Mouse (Mus musculus) ES-E14 (cell line): ENCODE measurements around the gene Mpv17l2. TPM values are rescaled to one million over a fixed set of nuclear protein-coding genes. Genes with fewer than 3 reads are reported as not detected.
A peak's percentile ranks its signal among the peaks of the same experiment; 100 is the strongest.

Experiments
- DNase-seq: peaks from one replicate; pipeline ENCODE4 v3.0.0-alpha.2; 2013; ENCODE audit warnings: low read depth, low spot score
- H3K27ac ChIP-seq: 2 replicates; pipeline ENCODE4 v1.5.1; 2012; ENCODE audit warnings: low read depth, mild to moderate bottlenecking, low read length, moderate library complexity, mixed read lengths; ENCODE audit not compliant: poor library complexity, insufficient read depth, severe bottlenecking
- H3K36me3 ChIP-seq: 2 replicates; pipeline ENCODE4 v1.6.1; 2012; ENCODE audit warnings: mild to moderate bottlenecking, low read length, moderate library complexity, mixed read lengths; ENCODE audit not compliant: control insufficient read depth, poor library complexity, insufficient read depth, severe bottlenecking
- H3K4me1 ChIP-seq, 2 experiments: fragments of 150-350 bp in 1 of 2; sonication (generic) in 1 of 2; 2 replicates each; pipeline ENCODE4 v1.6.1; 2012; ENCODE audit warnings: low read length in 2 of 2, mild to moderate bottlenecking in 1 of 2, mixed read lengths in 1 of 2; ENCODE audit not compliant: control insufficient read depth in 2 of 2, insufficient read depth in 2 of 2, poor library complexity in 1 of 2
- H3K4me3 ChIP-seq, 2 experiments: fragments of 150-350 bp in 1 of 2; sonication (generic) in 1 of 2; 2 replicates each; pipeline ENCODE4 v1.5.1; 2012; ENCODE audit warnings: low read length in 2 of 2, low read depth in 1 of 2, mild to moderate bottlenecking in 1 of 2, mixed read lengths in 1 of 2; ENCODE audit not compliant: insufficient read depth in 1 of 2, poor library complexity in 1 of 2, severe bottlenecking in 1 of 2
- H3K9ac ChIP-seq: 2 replicates; pipeline ENCODE4 v1.6.1; 2012; ENCODE audit warnings: low read depth, mild to moderate bottlenecking, low read length, mixed read lengths; ENCODE audit not compliant: poor library complexity, insufficient read depth, severe bottlenecking
- H3K9me3 ChIP-seq: fragments of 150-350 bp; sonication (generic); 2 replicates; pipeline ENCODE4 v1.6.1; 2012; ENCODE audit warnings: low read depth, mild to moderate bottlenecking, low read length; ENCODE audit not compliant: control insufficient read depth, insufficient read depth
- CHD2 ChIP-seq: IDR thresholded peaks from 2 replicates; pipeline ENCODE4 v1.6.1; 2014; ENCODE audit warnings: mild to moderate bottlenecking, low read depth, low read length, inconsistent platforms
- HCFC1 ChIP-seq: IDR thresholded peaks from 2 replicates; pipeline ENCODE4 v1.6.1; 2012; ENCODE audit warnings: low read length, inconsistent platforms, borderline replicate concordance; ENCODE audit not compliant: insufficient read depth
- MAFK ChIP-seq: IDR thresholded peaks from 2 replicates; pipeline ENCODE4 v1.6.1; 2014; ENCODE audit warnings: mild to moderate bottlenecking, low read depth, low read length, inconsistent platforms; ENCODE audit not compliant: insufficient read depth
- ZC3H11A ChIP-seq: IDR thresholded peaks from 2 replicates; pipeline ENCODE4 v1.6.1; 2012; ENCODE audit warnings: low read depth, mild to moderate bottlenecking, inconsistent platforms, low read length, borderline replicate concordance
- ZNF384 ChIP-seq: IDR thresholded peaks from 2 replicates; pipeline ENCODE4 v1.6.1; 2012; ENCODE audit warnings: low read depth, low read length, inconsistent platforms
- in situ Hi-C, 2 experiments: fragments of 600-800 bp; cut with MboI; formaldehyde crosslinking; loops; one replicate each; pipeline ENCODE4 v1.15.1; 2025; ENCODE audit warnings: low sequenced_read_pairs in 2 of 2, inconsistent platforms in 1 of 2; ENCODE audit not compliant: unreplicated experiment in 2 of 2
- total RNA-seq: library from RNA; depleted of rRNA; stranded (reverse); fragments of 300-350 nt; gene quantifications from 2 replicates; pipeline ENCODE4 v1.2.3, GENCODE M21; 2012; rRNA removed

The Mpv17l2 gene
- 49.9 and 58.2 TPM in 2 replicates for total RNA-seq

DNA sequence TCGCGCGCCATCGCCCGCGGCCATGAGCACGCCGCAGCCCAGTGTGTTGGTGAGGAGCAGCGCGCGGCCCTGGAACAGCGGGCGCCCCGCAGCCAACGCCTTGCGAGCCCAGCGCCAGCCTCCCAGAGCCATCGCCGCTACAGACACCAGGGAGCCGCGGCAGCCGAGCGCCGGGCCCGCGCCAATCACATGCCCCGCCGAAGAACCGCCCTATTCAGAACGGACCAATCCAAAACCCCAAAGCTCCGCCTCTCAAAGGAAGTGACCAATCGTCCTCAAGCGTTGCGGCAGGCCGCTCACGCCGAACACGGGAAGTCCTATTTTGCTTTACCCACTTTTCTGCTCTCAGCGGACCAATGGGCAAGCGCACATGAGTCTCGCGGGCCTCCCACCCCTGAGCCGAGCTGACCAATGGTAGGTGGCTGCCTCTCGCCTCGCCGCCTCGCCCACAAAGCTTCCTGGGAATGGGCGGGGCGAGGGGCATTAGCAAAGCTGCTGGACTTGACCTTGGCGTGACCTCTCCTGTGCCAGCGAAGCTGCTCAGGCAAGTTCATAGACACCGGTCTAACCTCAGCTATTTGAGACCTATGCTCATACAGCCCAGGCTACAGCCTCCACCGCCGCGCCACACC is at the start of gene Mpv17l2:
Gene Mpv17l2 (minus strand): TSS at position 172 of the 632 bp plus-strand sequence.
- peaks cover 21% of the 10 kb centered on the region; the same call in 1 of the 2 replicates for H3K36me3 ChIP-seq
- peak; percentile 32; the same call in 1 of the 2 replicates for TF ChIP-seq HCFC1
- no peak for TF ChIP-seq ZC3H11A
- TF ChIP-seq MAFK: no peak
- TF ChIP-seq CHD2: peak; percentile 82
- peak within 1 kb of the TSS; percentile 80 for H3K9ac ChIP-seq
- no peak within 1 kb of the TSS; the same call in 1 of the 2 replicates for H3K27ac ChIP-seq
- H3K9me3 ChIP-seq: no peaks in the 10 kb centered on the region
- H3K4me1 ChIP-seq: peaks cover 16 to 20% of the 10 kb centered on the region in 2 experiments
- H3K4me3 ChIP-seq: peak within 1 kb of the TSS; percentile 86 to 87
- peak; percentile 98 for DNase-seq
- in situ Hi-C loops: no loop called here

DNA sequence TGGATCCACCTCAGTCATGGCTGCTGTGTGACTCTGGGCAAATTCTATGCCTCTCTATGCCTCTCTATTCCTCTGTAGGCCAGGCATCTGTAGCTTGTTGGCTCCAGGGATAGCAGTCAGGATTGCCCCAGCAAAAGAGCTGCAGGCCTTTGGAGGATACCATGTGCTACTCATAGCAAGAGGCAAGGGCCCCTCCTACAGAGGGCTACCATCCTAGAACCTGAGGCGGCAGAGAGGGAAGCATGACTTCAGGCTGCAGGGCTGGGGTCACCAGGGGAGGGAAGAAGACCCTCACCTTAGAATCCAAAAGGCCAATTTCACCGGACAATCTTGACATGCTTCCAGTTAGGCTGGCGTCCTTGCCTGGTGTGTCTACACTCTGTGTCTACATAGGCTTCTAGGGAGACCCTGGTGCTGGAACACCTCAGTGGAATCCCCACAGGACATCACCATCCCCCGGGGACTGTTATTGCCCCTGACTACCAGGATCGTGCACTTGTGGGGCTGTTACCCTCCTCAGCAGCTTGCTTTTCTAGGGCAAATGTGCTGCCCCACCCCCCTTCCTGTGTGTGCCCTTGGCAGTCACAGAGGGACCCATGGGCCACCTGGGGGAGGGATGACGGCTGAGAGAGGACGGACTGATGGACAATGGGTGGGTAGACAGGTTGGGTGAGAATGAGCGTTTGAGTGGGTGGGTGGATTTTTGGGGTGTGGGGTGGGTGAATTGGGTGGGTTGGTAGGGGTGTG is 48.4 kb upstream of the Mpv17l2 start:
- no peaks in the 10 kb centered on the region for H3K9me3 ChIP-seq
- no peak overlapping the region for H3K9ac ChIP-seq
- in situ Hi-C loops: no loop called here
- H3K4me3 ChIP-seq: no peak overlapping the region
- H3K4me1 ChIP-seq: peaks cover 2 to 14% of the 10 kb centered on the region in 2 experiments; a peak in 3 of 4 replicates
- no peak overlapping the region for H3K27ac ChIP-seq
- DNase-seq: no peak
- TF ChIP-seq ZNF384: no peak
- no peaks in the 10 kb centered on the region for H3K36me3 ChIP-seq

DNA sequence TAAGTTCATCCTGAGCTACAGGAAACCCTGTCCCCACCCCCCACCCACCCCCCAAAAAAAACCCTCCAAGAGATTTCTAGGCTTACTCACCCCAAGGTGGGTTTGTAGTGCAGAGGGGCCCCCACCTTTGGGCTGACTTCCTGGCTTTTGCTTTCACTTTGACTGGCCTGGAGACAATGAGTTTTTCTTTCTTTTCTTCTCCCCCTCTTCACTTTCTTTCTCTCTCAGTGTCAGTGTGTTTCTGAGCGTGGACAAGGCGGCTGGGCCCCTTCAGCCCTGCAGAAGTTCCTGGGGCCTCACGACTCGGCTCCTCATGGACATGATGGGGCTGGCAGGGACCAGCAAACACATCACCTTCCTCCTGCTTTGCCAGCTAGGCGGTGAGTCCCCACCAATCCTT is 47.5 kb upstream of the Mpv17l2 start, which contains the start of gene Il12rb1:
Gene Il12rb1 (plus strand): TSS at position 211 of the 400 bp plus-strand sequence.
- no peaks in the 10 kb centered on the region for H3K36me3 ChIP-seq
- H3K27ac ChIP-seq: no peak within 1 kb of the TSS
- peaks cover 2 to 14% of the 10 kb centered on the region in 2 experiments; a peak in 3 of 4 replicates for H3K4me1 ChIP-seq
- TF ChIP-seq ZNF384 (no peak), MAFK (no peak), HCFC1 (no peak), ZC3H11A (no peak), CHD2 (no peak)
- no peak within 1 kb of the TSS for H3K9ac ChIP-seq
- DNase-seq: no peak
- in situ Hi-C loops: no loop called here
- H3K4me3 ChIP-seq: no peak within 1 kb of the TSS
- H3K9me3 ChIP-seq: no peaks in the 10 kb centered on the region

DNA sequence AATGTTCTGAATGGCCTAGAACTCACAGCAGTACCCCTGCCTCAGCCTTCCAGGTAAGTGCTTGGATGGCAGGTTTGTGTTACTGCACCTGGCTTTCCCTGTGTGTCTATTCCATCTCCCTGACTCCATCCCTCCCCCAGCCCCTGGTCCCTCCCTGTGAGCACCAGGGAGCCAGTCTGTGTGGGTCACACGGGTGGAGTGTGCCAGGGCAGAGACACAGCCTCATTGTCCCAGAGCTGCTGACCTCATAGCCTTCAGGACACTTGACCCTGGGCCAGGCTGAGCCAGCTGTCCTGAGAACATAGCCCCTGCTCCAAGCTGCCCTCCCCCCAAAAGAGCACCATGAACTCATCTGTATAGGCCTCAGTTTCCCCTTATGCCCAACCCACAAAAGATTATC is 46.6 kb upstream of the Mpv17l2 start:
- in situ Hi-C loops: no loop called here
- H3K27ac ChIP-seq: no peak overlapping the region
- H3K9ac ChIP-seq: no peak overlapping the region
- H3K36me3 ChIP-seq: no peaks in the 10 kb centered on the region
- no peak for DNase-seq
- H3K4me3 ChIP-seq: no peak overlapping the region
- no peaks in the 10 kb centered on the region for H3K9me3 ChIP-seq
- TF ChIP-seq CHD2 (no peak), HCFC1 (no peak), MAFK (no peak)
- peaks cover 2 to 15% of the 10 kb centered on the region in 2 experiments; a peak in 3 of 4 replicates for H3K4me1 ChIP-seq
